8 mouse cellular contexts compared by ENCODE assay signal in the genomic region with DNA sequence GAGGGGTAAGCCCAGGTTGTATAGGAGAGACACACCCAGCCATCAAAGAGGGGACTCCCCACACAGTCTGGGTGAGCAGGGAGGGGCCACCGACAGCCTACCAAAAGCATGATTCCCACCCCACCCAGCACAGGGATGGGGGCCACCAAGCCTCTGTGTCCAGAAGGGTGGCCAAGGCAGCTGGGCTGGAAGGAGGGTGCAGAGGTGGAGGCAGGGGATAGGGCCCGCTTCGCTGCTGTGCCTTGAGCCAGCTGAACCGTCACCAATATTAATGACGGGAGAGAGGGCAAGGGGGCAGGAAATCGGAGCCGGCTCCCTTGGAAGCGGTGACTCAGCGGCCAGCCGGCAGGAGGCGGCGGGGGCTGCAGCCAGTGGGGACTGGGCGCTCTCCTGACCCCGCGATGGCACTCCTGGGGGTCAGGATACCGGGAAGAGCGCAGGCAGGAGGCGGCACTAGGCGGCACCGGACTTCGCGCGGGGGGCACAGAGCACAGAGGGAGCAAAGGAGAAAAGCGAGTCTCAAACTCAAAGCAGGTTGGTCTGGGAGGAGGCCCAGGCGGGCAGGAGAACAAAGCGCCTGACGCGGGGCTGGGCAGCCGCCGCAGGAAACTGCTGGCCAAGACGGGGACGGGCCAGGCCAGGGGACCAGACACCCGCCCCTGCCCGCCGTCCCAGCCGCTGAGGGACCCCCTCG. TPM values are rescaled to one million over a fixed set of nuclear protein-coding genes. Genes with fewer than 3 reads are reported as not detected.
DNase-seq lines count a peak whose midpoint lies in the region; ATAC-seq and TF ChIP-seq lines count a peak whose summit lies in the region.

No protein-coding gene starts in this region.

- TF ChIP-seq CTCF in lung, embryonic 14.5 days (IDR thresholded peaks at IDR 0.05; ENCODE audit: low read depth), result peak; percentile 29; the same call in 1 of the 2 replicates
- TF ChIP-seq CTCF in liver, postnatal 0 days (IDR thresholded peaks at IDR 0.05; ENCODE audit: low read depth), result 0 out of 2 replicates have a peak, but pooled peaks have one; percentile 16

- no peaks in the 10 kb centered on the region for H3K36me3 ChIP-seq in lung, embryonic 14.5 days (ENCODE audit: insufficient read depth)
- H3K36me3 ChIP-seq in intestine, embryonic 16.5 days (ENCODE audit: control insufficient read depth, insufficient read depth, low read length), result no peaks in the 10 kb centered on the region
- no peaks in the 10 kb centered on the region for H3K36me3 ChIP-seq in liver, postnatal 0 days (replicated peaks; ENCODE audit: insufficient read depth, low read length)

- peak overlapping the region; percentile 40 for H3K9ac ChIP-seq in lung, embryonic 14.5 days
- H3K9ac ChIP-seq in intestine, embryonic 16.5 days (ENCODE audit: low read depth, low read length), result peak overlapping the region; percentile 62
- 0 out of 2 replicates have a peak overlapping the region, but pooled peaks have one; percentile 30 for H3K9ac ChIP-seq in liver, postnatal 0 days (replicated peaks)

- WGBS in lung, embryonic 14.5 days, result 3% methylated on average over 37 of the region's 37 CpGs
- WGBS in intestine, embryonic 16.5 days, result 2% methylated on average over 37 of the region's 37 CpGs
- 4% methylated on average over 31 of the region's 37 CpGs for WGBS in liver, postnatal 0 days (ENCODE audit: insufficient replicate concordance)

- no peaks in the 10 kb centered on the region for H3K9me3 ChIP-seq in lung, embryonic 14.5 days (ENCODE audit: low read depth, low read length)
- no peaks in the 10 kb centered on the region for H3K9me3 ChIP-seq in intestine, embryonic 16.5 days (ENCODE audit: control insufficient read depth, low read length)
- H3K9me3 ChIP-seq in liver, postnatal 0 days (ENCODE audit: low read length), result no peaks in the 10 kb centered on the region

- no peak overlapping the region for H3K27ac ChIP-seq in lung, embryonic 14.5 days (ENCODE audit: low read depth)
- no peak overlapping the region for H3K27ac ChIP-seq in intestine, embryonic 16.5 days (ENCODE audit: low read length)
- H3K27ac ChIP-seq in liver, postnatal 0 days (ENCODE audit: low read depth), result no peak overlapping the region

- DNase-seq in lung, embryonic 14.5 days, result peak; percentile 69
- no peak for DNase-seq in lung, adult 18-20 months
- DNase-seq in gastrocnemius, postnatal 14 days, result peak; percentile 50
- DNase-seq in liver, postnatal 0 days, result peak; percentile 33
- DNase-seq in cerebellum, adult 9-11 months, result no peak
- no peak for DNase-seq in cerebellum, postnatal 36 days

- peak overlapping the region; percentile 67 for H3K4me2 ChIP-seq in lung, embryonic 14.5 days
- peak overlapping the region; percentile 70 for H3K4me2 ChIP-seq in intestine, embryonic 16.5 days (ENCODE audit: low read depth, low read length)
- peak overlapping the region; percentile 56 for H3K4me2 ChIP-seq in liver, postnatal 0 days (ENCODE audit: low read depth, low read length)

- intact Hi-C loops in gastrocnemius, postnatal 14 days (cut with DNase I; ENCODE audit: low total_unique reads), result no loop called here

- no peak for TF ChIP-seq EP300 in liver, postnatal 0 days (IDR thresholded peaks at IDR 0.05; ENCODE audit: low read depth)

- H3K4me3 ChIP-seq in lung, embryonic 14.5 days (ENCODE audit: low read depth, low read length), result peak overlapping the region; percentile 28
- H3K4me3 ChIP-seq in intestine, embryonic 16.5 days (ENCODE audit: low read length), result peak overlapping the region; percentile 43
- 0 out of 2 replicates have a peak overlapping the region, but pooled peaks have one; percentile 2 for H3K4me3 ChIP-seq in liver, postnatal 0 days (ENCODE audit: low read depth, low read length)

- H3K27me3 ChIP-seq in lung, embryonic 14.5 days (ENCODE audit: insufficient read depth, low read length), result 0 out of 2 replicates have a peak, but pooled peaks cover 3% of the 10 kb centered on the region
- no peaks in the 10 kb centered on the region for H3K27me3 ChIP-seq in intestine, embryonic 16.5 days (replicated peaks; ENCODE audit: control insufficient read depth, insufficient read depth, low read length)
- H3K27me3 ChIP-seq in liver, postnatal 0 days (ENCODE audit: insufficient read depth, low read length), result peaks cover 28% of the 10 kb centered on the region

- peaks cover 6% of the 10 kb centered on the region; the same call in 1 of the 2 replicates for H3K4me1 ChIP-seq in lung, embryonic 14.5 days (ENCODE audit: insufficient read depth)
- H3K4me1 ChIP-seq in intestine, embryonic 16.5 days (ENCODE audit: control insufficient read depth, insufficient read depth, low read length), result 0 out of 2 replicates have a peak, but pooled peaks cover 8% of the 10 kb centered on the region
- no peaks in the 10 kb centered on the region for H3K4me1 ChIP-seq in liver, postnatal 0 days (ENCODE audit: insufficient read depth)

- ATAC-seq in lung, embryonic 14.5 days (ENCODE audit: insufficient read depth), result peak; percentile 75
- ATAC-seq in intestine, embryonic 16.5 days, result peak; percentile 80
- ATAC-seq in liver, postnatal 0 days, result peak; percentile 74
- no peak for ATAC-seq in activated CD4-positive, CD25-positive, alpha-beta regulatory T cell, adult 4 months

RNA-seq across cellular contexts. Expression of a gene that starts 24.5 kb away (rescaled TPM):
- polyA plus RNA-seq in lung, embryonic 14.5 days (2014; fragmentation: Nextera tagmentation; extraction: Ambion mirVana), result 10.8 and 10.9 TPM in 2 replicates
- total RNA-seq in gastrocnemius, postnatal 14 days (2021), result 1 to 10 TPM; 1.9 to 5.6 TPM
- polyA plus RNA-seq in intestine, embryonic 16.5 days (2015; fragmentation: Nextera tagmentation; extraction: Ambion mirVana), result 0.83 and 1.9 TPM in 2 replicates
- 0.11 and 0.13 TPM in 2 replicates for polyA plus RNA-seq in liver, postnatal 0 days (2015; fragmentation: Nextera tagmentation; extraction: Ambion mirVana)
- polyA plus RNA-seq in activated CD4-positive, CD25-positive, alpha-beta regulatory T cell, adult 4 months (2017; shearing (Covaris generic)), result not detected

RNA-seq across cellular contexts. Expression of a gene that starts 40.3 kb away (rescaled TPM):
- polyA plus RNA-seq in lung, embryonic 14.5 days (2014; fragmentation: Nextera tagmentation; extraction: Ambion mirVana), result 1,275 and 1,313 TPM in 2 replicates
- total RNA-seq in gastrocnemius, postnatal 14 days (2021), result 100 to 1,000 TPM; 136 to 145 TPM
- polyA plus RNA-seq in intestine, embryonic 16.5 days (2015; fragmentation: Nextera tagmentation; extraction: Ambion mirVana), result 689 and 790 TPM in 2 replicates
- 321 TPM in 2 replicates for polyA plus RNA-seq in liver, postnatal 0 days (2015; fragmentation: Nextera tagmentation; extraction: Ambion mirVana)
- polyA plus RNA-seq in activated CD4-positive, CD25-positive, alpha-beta regulatory T cell, adult 4 months (2017; shearing (Covaris generic)), result 1,000 to 10,000 TPM; 1,545 to 1,596 TPM

Comparison
In these comparisons a context has a peak if more than half of its experiments do, and no peak if none do; other contexts are left out.
1. DNase-seq: peak in lung, embryonic 14.5 days (single experiment), gastrocnemius, postnatal 14 days (single experiment) and liver, postnatal 0 days (single experiment); none in lung, adult 18-20 months (0 of 2), cerebellum, adult 9-11 months (single experiment) and cerebellum, postnatal 36 days (0 of 2).
2. Peak in every context shown above with its lines, with median percentiles within 50 percentile points of each other: H3K4me2 ChIP-seq, H3K4me3 ChIP-seq and H3K9ac ChIP-seq.